Mouse (Mus musculus): ENCODE measurements around the gene Ang2. TPM values are rescaled to one million over a fixed set of nuclear protein-coding genes. Genes with fewer than 3 reads are reported as not detected.

The Ang2 gene
- polyA plus RNA-seq, 1 experiment from 2014 or later: not detected

DNA sequence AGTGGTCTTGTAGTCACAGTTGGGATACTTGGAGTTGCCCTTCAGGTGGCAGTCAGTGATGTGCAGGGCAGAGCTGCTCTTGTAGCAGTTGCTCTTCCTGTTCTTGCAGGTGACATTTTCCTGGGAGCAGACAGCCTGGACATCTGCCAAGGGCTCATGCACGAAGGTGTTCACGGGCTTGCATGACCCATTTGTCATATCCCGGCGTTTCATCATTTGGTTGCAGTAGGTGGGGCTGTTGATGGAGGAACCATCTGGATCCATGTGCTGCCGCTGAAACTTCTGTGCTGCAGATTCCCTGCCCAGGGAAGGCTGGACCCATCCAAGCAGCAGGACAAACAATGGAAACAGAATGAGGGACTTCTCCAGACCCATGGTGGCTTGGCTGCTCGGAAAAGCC, 53.4 kb downstream of the Ang2 start:
- H3K4me2 ChIP-seq: no peak overlapping the region
- no peak overlapping the region for H3K4me3 ChIP-seq (ENCODE audit: low read depth, low read length)
- no peaks in the 10 kb centered on the region for H3K9me3 ChIP-seq (ENCODE audit: control insufficient read depth, low read length)
- DNase-seq (ENCODE audit: low spot score): no peak
- no peaks in the 10 kb centered on the region for H3K36me3 ChIP-seq (ENCODE audit: control insufficient read depth, insufficient read depth, low read length)
- ATAC-seq (replicated peaks; ENCODE audit: low FRiP score): no peak
- H3K4me1 ChIP-seq (replicated peaks; ENCODE audit: control insufficient read depth, insufficient read depth, low read length): peaks cover 41% of the 10 kb centered on the region
- WGBS: 88% methylated on average over 6 of the region's 6 CpGs
- no peak overlapping the region for H3K9ac ChIP-seq (ENCODE audit: low read depth, low read length)
- no peak overlapping the region for H3K27ac ChIP-seq (ENCODE audit: low read depth, low read length)
- H3K27me3 ChIP-seq (replicated peaks; ENCODE audit: control insufficient read depth, insufficient read depth, low read length): no peaks in the 10 kb centered on the region

Other genes with a start within 250 kb of the Ang2 start
- gene Pnp2, start 243.2 kb downstream of the Ang2 start, polyA plus RNA-seq (2014; fragmentation: Nextera tagmentation; extraction: Ambion mirVana): 2.8 and 2.9 TPM in 2 replicates
- gene Rnase10, start 191.4 kb downstream of the Ang2 start, polyA plus RNA-seq (2014; fragmentation: Nextera tagmentation; extraction: Ambion mirVana): not detected in 2 replicates
- gene Rnase9, start 157.3 kb downstream of the Ang2 start, polyA plus RNA-seq (2014; fragmentation: Nextera tagmentation; extraction: Ambion mirVana): not detected in 2 replicates
- not detected in 2 replicates for gene Rnase11, start 149.0 kb downstream of the Ang2 start, polyA plus RNA-seq (2014; fragmentation: Nextera tagmentation; extraction: Ambion mirVana)
- 1.4 and 1.6 TPM in 2 replicates for gene Rnase12, start 141.5 kb downstream of the Ang2 start, polyA plus RNA-seq (2014; fragmentation: Nextera tagmentation; extraction: Ambion mirVana)
- gene Olfr750, start 124.7 kb downstream of the Ang2 start, polyA plus RNA-seq (2014; fragmentation: Nextera tagmentation; extraction: Ambion mirVana): not detected in 2 replicates
- gene Rnase4, start 108.1 kb downstream of the Ang2 start, polyA plus RNA-seq (2014; fragmentation: Nextera tagmentation; extraction: Ambion mirVana): 13.3 and 13.6 TPM in 2 replicates
- 3.6 and 4.0 TPM in 2 replicates for gene Ang, start 108.0 kb downstream of the Ang2 start, polyA plus RNA-seq (2014; fragmentation: Nextera tagmentation; extraction: Ambion mirVana)
- gene Eddm3b, start 84.7 kb downstream of the Ang2 start, polyA plus RNA-seq (2014; fragmentation: Nextera tagmentation; extraction: Ambion mirVana): not detected in 2 replicates
- 3.2 and 4.2 TPM in 2 replicates for gene Rnase6, start 75.2 kb downstream of the Ang2 start, polyA plus RNA-seq (2014; fragmentation: Nextera tagmentation; extraction: Ambion mirVana)
- not detected in 2 replicates for gene Rnase1, start 52.4 kb downstream of the Ang2 start, polyA plus RNA-seq (2014; fragmentation: Nextera tagmentation; extraction: Ambion mirVana)
- not detected in 2 replicates for gene Rnase2b, start 36.9 kb downstream of the Ang2 start, polyA plus RNA-seq (2014; fragmentation: Nextera tagmentation; extraction: Ambion mirVana)
- not detected in 2 replicates for gene Ear14, start 4.2 kb upstream of the Ang2 start, polyA plus RNA-seq (2014; fragmentation: Nextera tagmentation; extraction: Ambion mirVana)
- not detected in 2 replicates for gene Rnase2a, start 57.0 kb upstream of the Ang2 start, polyA plus RNA-seq (2014; fragmentation: Nextera tagmentation; extraction: Ambion mirVana)
- not detected in 2 replicates for gene Gm7247, start 162.6 kb upstream of the Ang2 start, polyA plus RNA-seq (2014; fragmentation: Nextera tagmentation; extraction: Ambion mirVana)
- not detected in 2 replicates for gene Vmn2r88, start 211.7 kb upstream of the Ang2 start, polyA plus RNA-seq (2014; fragmentation: Nextera tagmentation; extraction: Ambion mirVana)